Mouse (Mus musculus): Measurements from ENCODE around the gene Ackr3. TPM values are rescaled to one million over a fixed set of nuclear protein-coding genes. Genes with fewer than 3 reads are reported as not detected.
A peak's percentile ranks its signal among the peaks of the same experiment; 100 is the strongest.

The Ackr3 gene
- polyA plus RNA-seq, 1 experiment from 2014 or later, result 3.5 TPM

DNA sequence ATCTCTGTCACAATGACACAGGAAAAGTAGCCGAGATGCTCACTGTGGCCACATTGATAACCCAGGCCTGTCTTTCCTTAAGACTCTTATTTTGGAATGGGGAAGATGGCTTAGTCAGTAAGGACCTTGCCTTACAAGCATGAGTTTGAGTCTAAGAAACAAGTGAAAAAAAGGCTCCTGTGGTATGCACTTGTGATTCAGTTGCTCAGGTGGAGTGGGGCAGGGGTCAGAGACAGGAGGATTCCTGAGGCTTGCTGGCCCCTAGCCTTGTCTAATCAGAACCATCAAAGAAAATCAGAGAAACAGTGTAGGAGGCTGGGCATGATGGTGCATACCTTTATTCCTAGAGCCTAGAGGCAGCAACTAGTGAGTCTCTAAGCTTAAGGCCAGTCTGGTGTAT lies 40.8 kb downstream of the Ackr3 start:
- Histone ChIP-seq H3K27ac (peak overlapping the region; percentile 57), H3K27me3 (peaks cover 3% of the 10 kb centered on the region; the same call in 1 of the 2 replicates), H3K36me3 (no peaks in the 10 kb centered on the region), H3K4me1 (replicated peaks) (peaks cover 100% of the 10 kb centered on the region), H3K9me3 (replicated peaks) (no peaks in the 10 kb centered on the region), H3K4me3 (replicated peaks) (no peak overlapping the region), H3K9ac (peak overlapping the region; percentile 31; the same call in 1 of the 2 replicates), H3K4me2 (no peak overlapping the region)
- 51% methylated on average over 1 of the region's 1 CpGs for WGBS (ENCODE audit: insufficient replicate concordance)
- no peak for DNase-seq
- no peak for ATAC-seq (ENCODE audit: low read depth)

DNA sequence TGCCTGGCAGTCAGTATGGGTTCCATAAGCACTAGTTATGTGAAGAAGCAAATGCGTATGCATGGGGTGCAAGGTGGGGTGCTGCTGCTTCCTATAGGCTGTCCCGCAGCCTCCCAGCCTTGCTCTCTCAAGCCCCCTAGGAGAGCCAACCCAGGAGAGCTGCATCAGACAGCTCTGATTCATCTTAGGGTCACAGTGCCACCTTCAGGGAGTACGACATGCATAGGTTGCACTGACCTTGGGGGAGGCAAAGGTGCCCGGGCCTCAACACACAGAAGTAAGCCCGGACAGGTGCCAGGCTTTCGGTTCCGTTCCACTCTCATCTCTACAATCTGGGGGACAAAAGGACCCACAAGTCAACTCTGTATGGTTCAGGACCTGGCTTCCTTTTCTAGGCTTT lies 41.8 kb downstream of the Ackr3 start:
- Histone ChIP-seq H3K36me3 (no peaks in the 10 kb centered on the region), H3K27ac (peak overlapping the region; percentile 98), H3K4me3 (replicated peaks) (no peak overlapping the region), H3K4me1 (replicated peaks) (peaks cover 100% of the 10 kb centered on the region), H3K9ac (peak overlapping the region; percentile 66), H3K27me3 (no peaks in the 10 kb centered on the region), H3K9me3 (replicated peaks) (no peaks in the 10 kb centered on the region), H3K4me2 (no peak overlapping the region; the same call in 1 of the 2 replicates)
- 73% methylated on average over 7 of the region's 7 CpGs for WGBS (ENCODE audit: insufficient replicate concordance)
- ATAC-seq (ENCODE audit: low read depth) (no peak), DNase-seq (no peak)

DNA sequence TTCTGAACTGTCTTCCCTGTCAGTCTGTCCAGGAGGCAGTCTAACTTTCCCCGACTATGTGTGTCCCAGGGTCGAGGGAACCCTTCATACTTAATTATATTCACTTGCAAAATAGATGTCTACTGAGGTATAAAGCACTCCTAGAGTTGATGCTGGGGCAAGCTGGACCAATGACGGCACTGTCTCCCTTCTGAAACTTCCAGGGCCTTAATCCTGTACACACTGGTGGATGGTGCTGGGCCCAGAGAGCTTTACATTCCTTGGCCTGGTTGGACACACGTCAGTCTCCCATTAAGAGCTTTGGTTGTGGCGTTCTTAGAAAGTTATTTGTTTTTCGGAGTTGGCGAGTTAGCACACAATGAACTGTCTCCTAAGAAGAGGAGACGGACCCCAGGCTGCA lies 42.3 kb downstream of the Ackr3 start:
- Histone ChIP-seq H3K9me3 (replicated peaks) (no peaks in the 10 kb centered on the region), H3K27ac (peak overlapping the region; percentile 98), H3K9ac (peak overlapping the region; percentile 66), H3K4me3 (replicated peaks) (no peak overlapping the region), H3K27me3 (0 out of 2 replicates have a peak, but pooled peaks cover 4% of the 10 kb centered on the region), H3K4me1 (replicated peaks) (peaks cover 100% of the 10 kb centered on the region), H3K36me3 (no peaks in the 10 kb centered on the region), H3K4me2 (no peak overlapping the region)
- no peak for ATAC-seq (ENCODE audit: low read depth)
- WGBS (ENCODE audit: insufficient replicate concordance), result 65% methylated on average over 8 of the region's 8 CpGs
- DNase-seq, result no peak

DNA sequence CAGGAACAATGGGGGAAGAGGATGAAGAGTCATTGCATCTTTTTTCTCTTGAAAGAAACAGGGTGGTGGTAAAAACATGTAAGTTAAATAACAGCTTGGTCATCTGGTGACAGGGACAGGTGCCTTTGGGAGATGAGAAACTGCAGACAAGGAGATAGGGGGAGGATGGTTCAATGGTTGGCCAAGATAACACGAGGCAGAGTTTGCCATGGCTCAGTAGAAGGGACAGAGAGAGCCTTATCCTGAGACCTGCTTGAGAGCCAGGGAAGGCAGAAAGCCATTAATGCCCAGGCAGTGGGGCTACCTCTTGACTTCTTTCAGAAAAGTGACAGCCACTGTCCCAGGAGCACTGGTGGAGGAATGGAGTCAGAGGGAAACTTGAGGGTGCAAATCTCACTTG lies 43.0 kb downstream of the Ackr3 start:
- WGBS (ENCODE audit: insufficient replicate concordance), result 12% methylated on average over 1 of the region's 1 CpGs
- Histone ChIP-seq H3K9me3 (replicated peaks) (no peaks in the 10 kb centered on the region), H3K4me1 (replicated peaks) (peaks cover 94% of the 10 kb centered on the region), H3K27me3 (0 out of 2 replicates have a peak, but pooled peaks cover 7% of the 10 kb centered on the region), H3K4me2 (peak overlapping the region; percentile 64), H3K36me3 (no peaks in the 10 kb centered on the region), H3K9ac (peak overlapping the region; percentile 71), H3K4me3 (replicated peaks) (no peak overlapping the region), H3K27ac (peak overlapping the region; percentile 98)
- ATAC-seq (ENCODE audit: low read depth) (peak; percentile 80), DNase-seq (peak; percentile 74)

DNA sequence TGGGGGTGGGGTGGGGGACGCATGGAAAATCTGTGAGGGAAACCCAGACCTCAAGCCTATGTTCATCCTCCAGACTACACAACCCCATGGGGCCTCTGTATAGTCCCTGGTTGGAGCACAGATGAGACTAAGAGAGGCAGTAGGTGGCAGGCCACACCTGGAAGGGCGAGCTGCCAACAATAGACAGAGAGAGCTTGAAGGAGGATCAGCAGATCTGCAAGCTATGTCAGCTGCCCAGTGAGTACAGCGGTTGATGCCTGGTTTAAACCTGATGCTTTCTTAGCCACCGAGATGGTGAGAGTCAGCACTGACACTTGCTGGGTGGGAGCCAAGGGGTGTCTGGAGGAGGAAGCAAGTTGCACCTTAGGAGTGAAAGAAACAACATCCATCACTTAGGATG lies 43.5 kb downstream of the Ackr3 start:
- Histone ChIP-seq H3K9me3 (replicated peaks) (no peaks in the 10 kb centered on the region), H3K27ac (peak overlapping the region; percentile 98), H3K36me3 (no peaks in the 10 kb centered on the region), H3K27me3 (peaks cover 12% of the 10 kb centered on the region; the same call in 1 of the 2 replicates), H3K4me3 (replicated peaks) (no peak overlapping the region), H3K4me2 (peak overlapping the region; percentile 64), H3K9ac (peak overlapping the region; percentile 71), H3K4me1 (replicated peaks) (peaks cover 90% of the 10 kb centered on the region)
- ATAC-seq (ENCODE audit: low read depth) (peak; percentile 9; the same call in 1 of the 2 replicates), DNase-seq (no peak)
- 62% methylated on average over 4 of the region's 4 CpGs for WGBS (ENCODE audit: insufficient replicate concordance)

DNA sequence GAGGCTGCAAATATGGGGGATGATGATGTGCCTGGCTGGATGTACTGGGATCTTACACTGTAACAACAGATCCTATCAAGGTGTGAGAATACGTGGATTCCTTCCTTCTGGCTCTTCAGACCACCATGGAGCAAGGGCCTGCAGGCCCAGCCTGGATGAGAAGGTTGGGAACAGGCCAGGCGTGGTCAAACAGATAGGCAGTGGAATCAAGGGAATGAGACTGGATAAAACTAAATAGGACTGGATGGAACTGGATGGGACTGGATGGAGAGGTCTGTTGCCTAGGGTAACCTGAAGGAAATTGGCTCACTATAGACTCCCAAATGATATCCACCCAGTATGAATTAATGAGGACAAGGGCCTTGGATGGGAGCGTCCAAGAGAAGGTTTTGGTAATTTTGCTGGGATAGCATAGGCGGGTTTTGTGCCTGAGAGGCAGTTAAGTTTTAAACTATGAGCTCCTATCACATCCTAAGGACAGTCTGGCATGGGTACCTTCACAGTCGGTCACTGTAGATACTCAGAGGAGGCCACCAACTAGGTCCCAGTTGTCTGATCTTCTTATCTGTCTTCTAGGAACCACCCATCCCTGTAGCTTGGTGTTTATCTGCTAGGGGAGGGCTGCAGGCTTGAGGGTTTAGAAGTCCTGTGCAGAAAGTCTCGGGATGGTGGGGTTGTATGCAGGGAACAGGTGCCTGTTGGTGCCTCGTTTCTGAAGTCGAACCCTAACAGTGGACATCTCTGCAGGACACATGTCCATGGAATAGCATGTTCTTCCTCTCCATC lies 44.2 kb downstream of the Ackr3 start:
- Histone ChIP-seq H3K9ac (peak overlapping the region; percentile 71), H3K9me3 (replicated peaks) (no peaks in the 10 kb centered on the region), H3K4me3 (replicated peaks) (peak overlapping the region; percentile 22; the same call in 1 of the 2 replicates), H3K4me2 (peak overlapping the region; percentile 64), H3K4me1 (replicated peaks) (peaks cover 89% of the 10 kb centered on the region), H3K27me3 (peaks cover 19% of the 10 kb centered on the region; the same call in 1 of the 2 replicates), H3K36me3 (no peaks in the 10 kb centered on the region), H3K27ac (peak overlapping the region; percentile 98)
- peak; percentile 69 for DNase-seq
- peak; percentile 91 for ATAC-seq (ENCODE audit: low read depth)
- WGBS (ENCODE audit: insufficient replicate concordance), result 44% methylated on average over 8 of the region's 8 CpGs

DNA sequence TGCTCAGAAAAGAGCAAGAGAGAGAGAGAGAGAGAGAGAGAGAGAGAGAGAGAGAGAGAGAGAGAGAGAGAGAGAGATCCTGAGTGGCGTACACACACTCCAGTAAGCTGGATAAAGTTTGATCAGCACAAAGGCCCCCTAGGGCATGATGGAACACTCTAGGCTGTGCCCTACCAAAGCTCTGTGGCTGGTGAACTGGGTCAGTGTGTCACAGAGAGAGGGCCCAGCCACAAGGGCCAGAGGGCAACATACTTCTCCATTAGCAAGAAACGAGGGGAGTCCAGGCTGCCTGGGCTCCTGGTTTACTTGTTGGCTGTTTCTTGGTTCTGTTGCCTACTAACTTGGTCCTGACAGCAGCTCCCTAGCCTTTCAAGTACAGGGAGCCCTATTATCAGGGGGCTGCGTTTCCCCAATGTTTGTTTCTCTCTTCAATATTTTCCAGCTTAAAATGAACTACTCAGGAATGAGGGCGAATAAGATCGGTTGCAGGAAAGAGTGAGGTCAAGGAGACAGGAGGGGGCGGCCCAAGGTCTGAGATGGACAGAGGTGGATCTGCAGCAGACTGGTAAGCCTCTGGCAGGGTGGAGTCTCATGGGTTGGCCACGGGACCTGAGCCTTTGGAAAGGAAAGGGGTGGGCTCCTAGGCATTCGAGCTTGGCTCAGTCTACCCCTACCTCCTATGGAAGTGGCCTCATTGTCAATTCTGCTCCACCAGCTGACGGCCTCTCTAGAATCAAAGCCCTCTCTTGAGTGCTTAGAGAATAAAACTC lies 45.4 kb downstream of the Ackr3 start:
- H3K27ac ChIP-seq, result peak overlapping the region; percentile 98
- WGBS (ENCODE audit: insufficient replicate concordance), result 62% methylated on average over 9 of the region's 9 CpGs
- H3K9ac ChIP-seq, result peak overlapping the region; percentile 71
- H3K4me3 ChIP-seq (replicated peaks), result 0 out of 2 replicates have a peak overlapping the region, but pooled peaks have one; percentile 9
- H3K36me3 ChIP-seq, result no peaks in the 10 kb centered on the region
- DNase-seq (no peak), ATAC-seq (ENCODE audit: low read depth) (no peak)
- H3K4me2 ChIP-seq, result peak overlapping the region; percentile 64
- peaks cover 25% of the 10 kb centered on the region; the same call in 1 of the 2 replicates for H3K27me3 ChIP-seq
- peaks cover 77% of the 10 kb centered on the region for H3K4me1 ChIP-seq (replicated peaks)
- no peaks in the 10 kb centered on the region for H3K9me3 ChIP-seq (replicated peaks)

DNA sequence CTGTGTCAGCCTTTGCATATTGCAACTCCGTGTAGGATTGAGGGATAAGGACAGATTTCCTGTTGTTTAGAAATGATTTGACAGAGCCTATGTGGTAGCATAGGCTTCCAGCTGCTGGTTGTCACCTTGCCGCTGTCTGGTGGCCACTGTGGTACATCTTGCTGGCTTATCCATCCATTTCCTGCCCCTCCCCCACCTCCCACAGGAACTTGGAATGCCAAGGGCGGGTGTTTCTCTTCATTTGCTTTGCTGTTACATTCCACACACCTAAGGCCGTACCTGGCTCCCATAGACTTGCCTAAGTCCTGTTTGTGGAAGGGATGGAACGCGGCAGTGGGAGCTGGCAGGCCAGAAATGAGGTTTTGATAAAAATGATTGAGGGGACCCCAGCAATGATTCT lies 46.6 kb downstream of the Ackr3 start:
- Histone ChIP-seq H3K27me3 (peaks cover 31% of the 10 kb centered on the region), H3K27ac (peak overlapping the region; percentile 98; the same call in 1 of the 2 replicates), H3K9ac (no peak overlapping the region; the same call in 1 of the 2 replicates), H3K4me1 (replicated peaks) (peaks cover 64% of the 10 kb centered on the region), H3K9me3 (replicated peaks) (no peaks in the 10 kb centered on the region), H3K4me2 (no peak overlapping the region), H3K4me3 (replicated peaks) (no peak overlapping the region), H3K36me3 (no peaks in the 10 kb centered on the region)
- ATAC-seq (ENCODE audit: low read depth) (no peak), DNase-seq (no peak)
- 65% methylated on average over 6 of the region's 6 CpGs for WGBS (ENCODE audit: insufficient replicate concordance)

DNA sequence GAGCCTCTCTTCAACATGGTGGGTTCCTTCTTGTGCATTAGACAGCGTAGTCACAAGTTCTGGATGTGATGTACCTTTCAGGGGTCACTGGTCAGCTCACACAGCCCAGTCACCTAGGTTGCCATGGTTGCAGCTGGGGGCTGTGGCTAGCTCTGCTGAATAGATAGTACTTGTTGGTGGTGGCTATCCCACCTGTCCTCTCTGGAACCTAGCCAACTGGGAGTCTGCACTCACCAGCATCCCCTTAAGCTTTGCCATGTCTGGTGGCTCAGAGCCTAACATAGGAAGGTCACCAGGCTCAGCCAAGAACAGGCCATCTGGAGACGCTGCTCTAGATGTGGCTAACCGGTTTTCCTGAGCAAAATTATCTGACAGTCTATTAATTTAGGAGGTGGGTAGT lies 47.4 kb downstream of the Ackr3 start:
- WGBS (ENCODE audit: insufficient replicate concordance), result 73% methylated on average over 3 of the region's 3 CpGs

DNA sequence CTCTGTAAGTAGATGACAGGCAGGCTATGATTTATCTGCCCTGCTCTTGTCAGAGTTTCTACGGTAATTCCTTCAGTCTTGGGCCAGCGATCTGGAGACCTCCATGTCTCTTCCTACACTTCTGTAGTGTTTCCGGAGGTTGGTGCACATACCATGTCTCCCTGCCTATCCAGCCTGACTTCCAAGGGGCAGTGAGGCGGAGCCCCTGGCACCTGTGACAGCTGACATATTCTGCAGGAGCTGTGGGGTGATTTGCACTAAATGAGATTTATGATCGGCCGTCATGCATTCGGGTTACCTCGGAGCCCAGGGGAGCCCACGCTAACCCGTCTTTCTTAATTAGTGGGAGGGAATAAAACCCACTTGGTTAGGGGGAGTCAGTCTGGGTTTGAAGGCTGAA lies 49.7 kb downstream of the Ackr3 start:
- no peaks in the 10 kb centered on the region for H3K36me3 ChIP-seq
- H3K4me2 ChIP-seq, result no peak overlapping the region
- no peak overlapping the region for H3K27ac ChIP-seq
- 82% methylated on average over 10 of the region's 10 CpGs for WGBS (ENCODE audit: insufficient replicate concordance)
- no peak overlapping the region for H3K9ac ChIP-seq
- H3K9me3 ChIP-seq (replicated peaks), result no peaks in the 10 kb centered on the region
- peaks cover 33% of the 10 kb centered on the region for H3K4me1 ChIP-seq (replicated peaks)
- DNase-seq, result no peak
- no peak for ATAC-seq (ENCODE audit: low read depth)
- peaks cover 38% of the 10 kb centered on the region for H3K27me3 ChIP-seq
- no peak overlapping the region for H3K4me3 ChIP-seq (replicated peaks)

More for the DNA sequence above, 47.4 kb downstream of the Ackr3 start:
- 0 out of 2 replicates have a peak overlapping the region, but pooled peaks have one; percentile 34 for H3K27ac ChIP-seq
- no peak overlapping the region for H3K4me3 ChIP-seq (replicated peaks)
- H3K27me3 ChIP-seq, result peaks cover 31% of the 10 kb centered on the region
- H3K4me1 ChIP-seq (replicated peaks), result peaks cover 57% of the 10 kb centered on the region
- H3K9ac ChIP-seq, result 0 out of 2 replicates have a peak overlapping the region, but pooled peaks have one; percentile 22
- ATAC-seq (ENCODE audit: low read depth) (no peak), DNase-seq (no peak)
- H3K36me3 ChIP-seq, result no peaks in the 10 kb centered on the region
- H3K9me3 ChIP-seq (replicated peaks), result no peaks in the 10 kb centered on the region
- H3K4me2 ChIP-seq, result no peak overlapping the region

DNA sequence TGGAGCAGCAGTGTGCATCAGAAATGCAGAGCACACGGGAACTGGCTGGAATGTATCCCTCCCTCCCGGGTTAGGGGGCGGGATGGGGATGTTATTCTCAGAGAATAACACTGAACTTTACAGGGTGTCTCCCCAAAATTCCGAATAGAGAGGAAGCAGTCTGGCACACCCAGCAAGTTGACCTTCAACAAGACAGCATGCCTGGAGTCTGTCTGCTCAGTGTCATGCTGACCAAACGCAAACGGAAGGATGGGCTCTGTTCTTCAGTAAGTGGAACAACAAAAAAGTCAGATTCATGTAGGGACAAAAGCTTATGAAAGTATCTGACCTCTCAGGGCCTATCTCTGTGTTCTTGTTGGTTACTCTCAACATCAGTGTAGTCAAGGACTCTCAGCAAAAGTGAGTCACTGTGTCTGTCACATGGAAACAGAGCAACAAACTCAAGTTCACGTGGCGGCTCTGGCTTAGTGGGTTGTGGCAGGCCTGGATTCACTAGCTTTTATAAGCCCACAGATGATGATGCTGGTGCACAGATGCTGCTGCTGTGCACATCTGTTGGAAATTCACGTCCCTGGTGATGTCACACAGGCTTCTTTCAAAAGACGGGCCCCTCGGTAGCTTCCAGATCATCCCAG lies 54.6 kb downstream of the Ackr3 start:
- Histone ChIP-seq H3K27me3 (peaks cover 21% of the 10 kb centered on the region), H3K9me3 (replicated peaks) (no peaks in the 10 kb centered on the region), H3K36me3 (no peaks in the 10 kb centered on the region), H3K4me1 (replicated peaks) (no peaks in the 10 kb centered on the region; the same call in 1 of the 2 replicates), H3K9ac (no peak overlapping the region), H3K4me2 (no peak overlapping the region), H3K4me3 (replicated peaks) (no peak overlapping the region), H3K27ac (no peak overlapping the region)
- WGBS (ENCODE audit: insufficient replicate concordance), result 68% methylated on average over 11 of the region's 11 CpGs
- DNase-seq (no peak), ATAC-seq (ENCODE audit: low read depth) (no peak)
